9 mouse cellular contexts compared by ENCODE assay signal in the genomic region with DNA sequence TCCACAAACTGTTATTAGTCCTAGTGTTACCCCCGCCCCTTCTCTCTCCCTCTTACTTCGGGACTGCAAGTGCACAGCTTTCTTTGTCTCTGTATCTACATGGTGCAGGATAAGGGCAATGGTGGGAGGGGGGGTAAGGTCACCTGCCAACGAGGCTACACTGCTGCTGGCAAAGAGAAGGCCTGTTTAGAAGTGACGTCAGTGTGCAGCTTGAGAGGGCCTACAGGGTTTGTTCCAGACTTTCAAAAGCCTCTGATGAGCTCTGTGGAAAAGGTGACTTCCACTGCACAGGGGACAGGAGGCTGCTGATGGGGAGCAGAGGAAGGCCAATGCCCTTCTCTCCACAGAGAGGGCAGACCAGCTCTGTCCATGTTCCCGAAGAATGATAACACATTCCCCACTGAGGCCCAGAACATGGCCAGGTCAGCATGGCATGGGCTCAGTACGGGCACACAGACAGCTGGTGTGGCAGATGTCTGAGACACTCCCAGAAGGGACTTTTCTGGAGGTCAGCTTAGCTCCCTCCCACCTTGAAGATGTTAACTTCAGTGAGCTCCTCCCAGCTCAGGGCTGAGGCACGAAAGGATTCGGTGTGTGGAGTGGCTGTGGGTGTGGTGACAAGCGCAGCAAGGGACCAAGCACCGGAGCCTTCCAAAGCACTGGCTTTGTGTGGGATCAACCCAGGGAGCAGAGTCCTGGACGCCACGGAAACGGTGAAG. TPM values are rescaled to one million over a fixed set of nuclear protein-coding genes. Genes with fewer than 3 reads are reported as not detected.
DNase-seq lines count a peak whose midpoint lies in the region; ATAC-seq and TF ChIP-seq lines count a peak whose summit lies in the region.
"Had no signal": no experiment of that assay in that cellular context is flagged by ENCODE, and none has a peak within 500 bp of the region (broad histone marks: within the 10 kb centered on the region; RNA-seq: fewer than 3 reads in every experiment).

No protein-coding gene starts in this region.

- H3K27ac ChIP-seq in forebrain, embryonic 11.5 days (ENCODE audit: low read depth, low read length) = no peak overlapping the region
- no peak overlapping the region for H3K27ac ChIP-seq in forebrain, embryonic 14.5 days (ENCODE audit: low read depth, low read length)
- H3K27ac ChIP-seq in testis, adult 2 months (ENCODE audit: control insufficient read depth, insufficient read depth, low read depth, low read length) = no peak overlapping the region
- H3K27ac ChIP-seq in kidney, embryonic 16.5 days (ENCODE audit: low read length) = peak overlapping the region; percentile 90
- H3K27ac ChIP-seq: intestine, embryonic 15.5 days had no signal

- H3K36me3 ChIP-seq in forebrain, embryonic 11.5 days (ENCODE audit: control insufficient read depth, insufficient read depth, low read length) = no peaks in the 10 kb centered on the region
- no peaks in the 10 kb centered on the region for H3K36me3 ChIP-seq in forebrain, embryonic 14.5 days (ENCODE audit: control insufficient read depth, insufficient read depth, low read length)
- no peaks in the 10 kb centered on the region for H3K36me3 ChIP-seq in testis, adult 2 months (ENCODE audit: control insufficient read depth, insufficient read depth, low read length)
- peaks cover 11% of the 10 kb centered on the region; the same call in 1 of the 2 replicates for H3K36me3 ChIP-seq in kidney, embryonic 16.5 days (ENCODE audit: insufficient read depth, low read length)
- H3K36me3 ChIP-seq: intestine, embryonic 15.5 days had no signal

- H3K4me3 ChIP-seq in forebrain, embryonic 11.5 days (ENCODE audit: low read depth, low read length) = no peak overlapping the region
- H3K4me3 ChIP-seq in forebrain, embryonic 14.5 days (ENCODE audit: low read depth, low read length) = no peak overlapping the region
- H3K4me3 ChIP-seq in testis, adult 2 months (ENCODE audit: control insufficient read depth, low read depth, low read length) = no peak overlapping the region
- H3K4me3 ChIP-seq in kidney, embryonic 16.5 days (ENCODE audit: low read length) = no peak overlapping the region
- H3K4me3 ChIP-seq: intestine, embryonic 15.5 days had no signal

- WGBS in forebrain, embryonic 11.5 days = 44% methylated on average over 13 of the region's 13 CpGs
- WGBS in forebrain, embryonic 14.5 days = 34% methylated on average over 13 of the region's 13 CpGs
- WGBS in kidney, embryonic 16.5 days = 62% methylated on average over 13 of the region's 13 CpGs

- ATAC-seq in forebrain, embryonic 11.5 days (replicated peaks; ENCODE audit: low FRiP score) = no peak
- no peak for ATAC-seq in forebrain, embryonic 14.5 days
- 0 out of 2 replicates have a peak, but pooled peaks have one; percentile 9 for ATAC-seq in kidney, embryonic 16.5 days (ENCODE audit: low FRiP score, low TSS enrichment)

- H3K4me2 ChIP-seq in forebrain, embryonic 11.5 days (ENCODE audit: low read depth, low read length, severe bottlenecking) = no peak overlapping the region
- no peak overlapping the region for H3K4me2 ChIP-seq in forebrain, embryonic 14.5 days (ENCODE audit: low read length)
- H3K4me2 ChIP-seq in kidney, embryonic 16.5 days (replicated peaks; ENCODE audit: low read depth, low read length) = no peak overlapping the region
- H3K4me2 ChIP-seq: intestine, embryonic 15.5 days had no signal

- H3K27me3 ChIP-seq in forebrain, embryonic 11.5 days (ENCODE audit: control insufficient read depth, insufficient read depth, low read length) = no peaks in the 10 kb centered on the region
- no peaks in the 10 kb centered on the region for H3K27me3 ChIP-seq in forebrain, embryonic 14.5 days (replicated peaks; ENCODE audit: control insufficient read depth, insufficient read depth, low read length)
- no peaks in the 10 kb centered on the region for H3K27me3 ChIP-seq in testis, adult 2 months (ENCODE audit: control insufficient read depth, insufficient read depth, low read length)
- no peaks in the 10 kb centered on the region for H3K27me3 ChIP-seq in kidney, embryonic 16.5 days (ENCODE audit: insufficient read depth, low read length)
- H3K27me3 ChIP-seq: intestine, embryonic 15.5 days had no signal

- peak; percentile 50 for DNase-seq in forebrain, embryonic 11.5 days (ENCODE audit: low spot score)
- no peak for DNase-seq in forebrain, embryonic 14.5 days (ENCODE audit: low spot score)
- DNase-seq in testis, postnatal 14 days (ENCODE audit: low spot score) = no peak
- no peak for DNase-seq in right cerebral cortex, postnatal 10 days (ENCODE audit: low spot score in 2 of 2)
- no peak for DNase-seq in thymus, postnatal 4 days
- no peak for DNase-seq in left cerebral cortex, adult 8-10 months (ENCODE audit: low spot score in 2 of 2)

- peak overlapping the region; percentile 29; the same call in 1 of the 2 replicates for H3K9ac ChIP-seq in forebrain, embryonic 11.5 days (ENCODE audit: low read length)
- no peak overlapping the region for H3K9ac ChIP-seq in forebrain, embryonic 14.5 days (ENCODE audit: low read length)
- H3K9ac ChIP-seq in kidney, embryonic 16.5 days (replicated peaks; ENCODE audit: low read length) = no peak overlapping the region
- H3K9ac ChIP-seq: intestine, embryonic 15.5 days had no signal

- peaks cover 31% of the 10 kb centered on the region for H3K4me1 ChIP-seq in forebrain, embryonic 11.5 days (replicated peaks; ENCODE audit: control insufficient read depth, insufficient read depth, low read length)
- H3K4me1 ChIP-seq in forebrain, embryonic 14.5 days (ENCODE audit: control insufficient read depth, insufficient read depth, low read length) = peaks cover 44% of the 10 kb centered on the region
- H3K4me1 ChIP-seq in testis, adult 2 months (ENCODE audit: control insufficient read depth, insufficient read depth, low read length) = peaks cover 7% of the 10 kb centered on the region
- H3K4me1 ChIP-seq in kidney, embryonic 16.5 days (ENCODE audit: insufficient read depth, low read length) = peaks cover 69% of the 10 kb centered on the region

- TF ChIP-seq CTCF in testis, adult 2 months (IDR thresholded peaks at IDR 0.05; ENCODE audit: control insufficient read depth, insufficient read depth, insufficient replicate concordance, low read depth, low read length) = no peak

- peak; percentile 24; the same call in 1 of the 2 replicates for TF ChIP-seq POLR2A in testis, adult 2 months (IDR thresholded peaks at IDR 0.05; ENCODE audit: control insufficient read depth, low read depth, low read length)

- H3K9me3 ChIP-seq in forebrain, embryonic 11.5 days (ENCODE audit: control insufficient read depth, low read length) = no peaks in the 10 kb centered on the region
- H3K9me3 ChIP-seq in forebrain, embryonic 14.5 days (replicated peaks; ENCODE audit: control insufficient read depth, low read length) = no peaks in the 10 kb centered on the region
- H3K9me3 ChIP-seq in kidney, embryonic 16.5 days (ENCODE audit: low read length) = no peaks in the 10 kb centered on the region
- H3K9me3 ChIP-seq: intestine, embryonic 15.5 days had no signal

RNA-seq across cellular contexts. Expression of gene BC034090, which starts 7.8 kb away (rescaled TPM):
- polyA plus RNA-seq in forebrain, embryonic 11.5 days (2014; fragmentation: Nextera tagmentation; extraction: Ambion mirVana) = 3.2 and 3.3 TPM in 2 replicates
- polyA plus RNA-seq in forebrain, embryonic 14.5 days (2014; fragmentation: Nextera tagmentation; extraction: Ambion mirVana) = 2.4 TPM in 2 replicates
- 4.7 and 5.7 TPM in 2 replicates for polyA plus RNA-seq in testis, adult 2 months (2012; rRNA removed)
- polyA plus RNA-seq in kidney, embryonic 16.5 days (2015; fragmentation: Nextera tagmentation; extraction: Ambion mirVana) = 8.2 and 9.1 TPM in 2 replicates
- 10 to 100 TPM in 3 of 4 experiments, 1 to 10 TPM in 1; 8.7 to 18.3 (median 14.4) TPM for total RNA-seq in left cerebral cortex, adult 8-10 months (2022)
